Mouse (Mus musculus): Measurements from ENCODE around the gene Afg3l1. TPM values are rescaled to one million over a fixed set of nuclear protein-coding genes. Genes with fewer than 3 reads are reported as not detected.
"Not testable (repeated sequence)": the region's sequence is repeated elsewhere in the genome, so short reads cannot be mapped to it uniquely, and the experiment has no call there.

The Afg3l1 gene
- polyA plus RNA-seq (2015; fragmentation: Nextera tagmentation; extraction: Ambion mirVana) = 55.9 and 60.4 TPM in 2 replicates

DNA sequence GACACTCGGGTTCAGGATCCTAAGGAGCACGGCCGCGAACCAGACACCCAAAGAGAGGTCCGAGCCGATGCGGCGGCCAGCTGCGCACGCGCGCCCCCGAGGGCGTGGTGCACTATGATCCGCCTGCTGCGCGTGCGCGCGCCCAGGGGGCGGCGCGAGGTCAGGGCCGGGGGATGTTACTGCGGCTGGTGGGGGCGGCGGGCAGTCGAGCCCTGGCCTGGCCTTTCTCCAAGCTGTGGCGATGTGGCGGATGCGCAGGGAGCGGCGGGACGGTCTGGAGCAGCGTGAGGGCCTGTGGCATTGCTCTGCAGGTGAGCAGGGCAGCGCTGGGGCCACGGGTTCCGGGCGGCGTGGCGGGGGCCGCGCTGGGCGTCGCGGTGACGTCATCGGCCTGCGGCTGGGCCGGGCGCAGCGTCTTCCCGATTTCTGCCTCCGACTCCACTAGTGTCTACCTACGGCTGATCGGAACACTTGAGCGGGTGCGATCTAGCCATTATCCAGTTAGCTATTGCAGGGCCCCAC lies at the start of gene Afg3l1:
Gene Afg3l1, plus strand, starts transcription at position 167 of the 522 bp plus-strand sequence.
- peak; percentile 92 for ATAC-seq
- under 1% methylated on average over 58 of the region's 58 CpGs for WGBS
- Histone ChIP-seq H3K4me1 (peaks cover 18% of the 10 kb centered on the region), H3K9me3 (replicated peaks) (no peaks in the 10 kb centered on the region), H3K4me2 (peak within 1 kb of the TSS; percentile 82), H3K27ac (peak within 1 kb of the TSS; percentile 88), H3K4me3 (peak within 1 kb of the TSS; percentile 72), H3K9ac (peak within 1 kb of the TSS; percentile 85), H3K36me3 (ENCODE audit: poor library complexity, severe bottlenecking) (peaks cover 27% of the 10 kb centered on the region), H3K27me3 (no peaks in the 10 kb centered on the region)

DNA sequence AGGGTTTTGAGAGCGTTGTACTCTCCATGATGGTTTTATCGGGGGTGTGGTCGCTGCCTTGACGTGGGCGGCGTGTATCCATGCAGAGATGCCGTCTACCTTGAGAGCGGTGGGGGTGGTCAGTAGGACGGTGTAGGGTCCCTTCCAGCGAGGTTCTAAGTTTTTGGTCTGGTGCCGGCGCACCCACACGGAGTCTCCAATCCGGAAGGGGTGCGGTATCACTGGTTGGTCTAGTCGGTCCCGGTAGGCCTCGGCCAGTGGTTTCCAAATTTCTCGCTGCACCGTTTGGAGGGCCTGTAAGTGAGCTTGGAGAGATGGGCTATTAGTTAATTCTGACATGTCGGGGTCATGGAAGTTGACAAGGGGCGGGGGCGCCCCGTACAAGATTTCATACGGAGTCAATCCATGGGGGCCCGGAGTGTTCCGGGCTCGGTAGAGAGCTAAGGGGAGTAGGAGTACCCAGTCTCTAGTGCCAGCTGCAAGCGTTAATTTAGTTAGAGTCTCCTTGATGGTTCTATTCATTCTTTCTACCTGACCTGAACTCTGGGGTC lies 49.3 kb upstream of the Afg3l1 start:
- H3K4me3 ChIP-seq = no peak overlapping the region
- H3K36me3 ChIP-seq (ENCODE audit: poor library complexity, severe bottlenecking) = peaks cover 2% of the 10 kb centered on the region
- no peak overlapping the region for H3K4me2 ChIP-seq
- H3K9ac ChIP-seq = no peak overlapping the region
- 97% methylated on average over 29 of the region's 29 CpGs for WGBS
- H3K27ac ChIP-seq = no peak overlapping the region
- H3K9me3 ChIP-seq (replicated peaks) = peaks cover 64% of the 10 kb centered on the region
- ATAC-seq = no peak
- no peaks in the 10 kb centered on the region for H3K27me3 ChIP-seq
- H3K4me1 ChIP-seq = no peaks in the 10 kb centered on the region

DNA sequence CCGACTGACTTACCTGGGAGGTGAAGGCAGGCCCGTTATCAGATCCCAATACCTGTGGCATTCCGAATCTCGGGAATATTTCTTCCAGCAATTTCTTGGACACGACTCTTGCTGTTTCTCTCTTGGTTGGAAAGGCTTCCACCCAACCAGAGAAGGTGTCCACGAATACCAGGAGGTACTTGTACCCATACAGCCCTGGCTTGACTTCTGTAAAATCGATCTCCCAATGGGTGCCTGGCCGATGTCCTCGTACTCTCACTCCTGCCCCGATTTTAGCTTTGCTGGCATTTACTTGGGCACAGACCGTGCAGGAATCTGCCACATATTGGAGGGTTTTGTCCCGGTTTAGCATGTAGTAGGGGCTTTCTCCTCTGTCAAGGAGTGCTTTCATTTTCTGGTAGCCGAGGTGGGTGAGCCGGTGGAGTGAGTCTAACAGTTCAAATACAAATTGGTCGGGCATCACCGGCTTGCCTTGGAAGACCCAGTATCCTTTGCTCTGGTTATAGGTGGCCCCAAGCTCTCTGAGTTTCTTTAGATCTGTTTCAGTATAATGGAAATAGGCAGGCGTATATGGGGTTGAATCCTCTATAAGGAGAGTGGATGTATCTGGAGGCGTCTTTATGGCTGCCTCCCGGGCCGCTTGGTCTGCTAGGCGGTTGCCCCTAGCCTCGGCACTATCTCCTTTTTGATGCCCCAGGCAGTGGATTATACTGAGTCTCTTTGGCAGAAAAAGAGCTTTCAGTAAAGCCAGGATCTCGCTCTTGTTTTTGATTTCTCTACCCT lies 48.6 kb upstream of the Afg3l1 start:
- Histone ChIP-seq H3K4me2 (no peak overlapping the region), H3K27me3 (no peaks in the 10 kb centered on the region), H3K9ac (no peak overlapping the region), H3K27ac (no peak overlapping the region), H3K9me3 (replicated peaks) (peaks cover 65% of the 10 kb centered on the region), H3K36me3 (ENCODE audit: poor library complexity, severe bottlenecking) (no peaks in the 10 kb centered on the region; the same call in 1 of the 2 replicates), H3K4me3 (no peak overlapping the region), H3K4me1 (no peaks in the 10 kb centered on the region)
- no peak for ATAC-seq
- 96% methylated on average over 23 of the region's 23 CpGs for WGBS

DNA sequence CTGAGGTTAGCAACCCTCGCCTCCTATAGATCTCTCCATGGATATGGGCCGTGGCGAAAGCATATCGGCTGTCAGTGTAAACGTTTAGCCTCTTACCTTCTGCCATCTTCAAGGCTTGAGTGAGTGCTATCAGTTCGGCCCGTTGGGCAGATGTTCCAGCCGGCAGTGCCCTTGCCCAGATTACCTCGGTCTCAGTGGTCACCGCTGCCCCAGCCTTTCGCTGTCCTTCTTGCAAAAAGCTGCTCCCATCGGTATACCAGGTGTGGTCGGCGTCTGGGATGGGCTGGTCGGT lies 48.0 kb upstream of the Afg3l1 start:
- not testable (repeated sequence) for H3K27me3 ChIP-seq

DNA sequence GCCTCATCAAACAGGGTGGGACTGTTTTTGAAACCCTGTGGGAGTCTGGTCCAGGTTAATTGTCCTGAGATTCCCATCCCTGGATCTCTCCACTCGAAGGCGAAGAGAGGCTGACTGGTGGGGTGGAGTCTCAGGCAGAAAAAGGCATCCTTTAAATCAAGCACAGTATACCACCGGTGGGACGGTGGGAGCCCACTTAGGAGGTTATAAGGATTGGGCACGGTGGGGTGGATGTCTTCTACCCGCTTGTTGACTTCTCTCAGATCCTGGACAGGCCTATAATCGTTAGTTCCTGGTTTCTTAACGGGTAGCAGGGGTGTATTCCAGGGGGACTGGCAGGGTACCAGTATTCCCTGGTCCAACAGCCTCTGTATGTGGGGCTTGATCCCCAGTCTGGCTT lies 46.8 kb upstream of the Afg3l1 start:
- H3K4me2 ChIP-seq; H3K36me3 ChIP-seq (ENCODE audit: poor library complexity, severe bottlenecking); H3K9ac ChIP-seq; H3K4me3 ChIP-seq; H3K4me1 ChIP-seq; H3K27me3 ChIP-seq; ATAC-seq; H3K27ac ChIP-seq: not testable (repeated sequence)
- 92% methylated on average over 8 of the region's 8 CpGs for WGBS
- H3K9me3 ChIP-seq (replicated peaks) = peaks cover 69% of the 10 kb centered on the region

More for the DNA sequence above, 48.0 kb upstream of the Afg3l1 start:
- not testable (repeated sequence) for H3K27ac ChIP-seq; H3K9ac ChIP-seq; H3K4me2 ChIP-seq; H3K4me1 ChIP-seq; ATAC-seq; H3K36me3 ChIP-seq (ENCODE audit: poor library complexity, severe bottlenecking); H3K4me3 ChIP-seq
- H3K9me3 ChIP-seq (replicated peaks) = peaks cover 69% of the 10 kb centered on the region
- WGBS = 96% methylated on average over 15 of the region's 15 CpGs

DNA sequence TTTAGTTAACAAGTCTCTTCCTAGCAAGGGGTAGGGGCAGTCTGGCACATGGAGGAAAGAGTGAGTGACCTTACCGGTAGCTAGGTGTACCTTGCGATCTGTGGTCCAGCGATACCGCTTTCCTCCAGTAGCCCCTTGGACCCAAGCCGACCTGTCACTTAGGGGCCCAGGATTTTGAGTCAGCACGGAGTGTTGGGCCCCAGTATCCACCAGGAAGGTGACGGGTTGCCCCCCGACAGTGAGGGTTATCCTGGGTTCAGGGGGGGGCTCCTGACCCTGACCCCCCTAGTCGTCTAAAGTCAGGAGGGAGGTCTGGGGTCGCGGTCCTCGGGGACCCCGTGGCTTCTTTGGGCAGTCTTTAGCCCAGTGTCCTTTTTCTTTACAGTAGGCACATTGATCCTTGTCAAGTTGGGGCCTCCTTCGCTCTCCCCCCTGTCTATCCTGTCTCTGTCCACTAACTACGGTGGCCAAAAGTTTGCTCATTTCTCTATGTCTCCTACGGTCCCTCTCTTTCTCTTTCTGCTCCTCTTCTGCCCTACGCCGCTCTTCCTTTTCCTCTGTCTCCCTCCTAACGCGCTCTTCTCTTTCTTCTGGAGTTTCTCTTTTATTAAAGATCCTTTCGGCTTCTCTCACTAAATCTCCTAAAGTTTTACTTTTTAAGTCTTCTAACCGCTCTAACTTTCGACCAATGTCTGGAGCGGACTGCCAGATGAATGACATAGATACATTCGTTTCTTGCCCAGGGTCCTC lies 45.9 kb upstream of the Afg3l1 start:
- no peaks in the 10 kb centered on the region; the same call in 1 of the 2 replicates for H3K36me3 ChIP-seq (ENCODE audit: poor library complexity, severe bottlenecking)
- no peak for ATAC-seq
- no peak overlapping the region for H3K4me2 ChIP-seq
- H3K4me1 ChIP-seq = no peaks in the 10 kb centered on the region
- 95% methylated on average over 25 of the region's 25 CpGs for WGBS
- H3K4me3 ChIP-seq = no peak overlapping the region
- H3K9ac ChIP-seq = no peak overlapping the region
- H3K9me3 ChIP-seq (replicated peaks) = peaks cover 64% of the 10 kb centered on the region
- no peaks in the 10 kb centered on the region for H3K27me3 ChIP-seq
- H3K27ac ChIP-seq = no peak overlapping the region

DNA sequence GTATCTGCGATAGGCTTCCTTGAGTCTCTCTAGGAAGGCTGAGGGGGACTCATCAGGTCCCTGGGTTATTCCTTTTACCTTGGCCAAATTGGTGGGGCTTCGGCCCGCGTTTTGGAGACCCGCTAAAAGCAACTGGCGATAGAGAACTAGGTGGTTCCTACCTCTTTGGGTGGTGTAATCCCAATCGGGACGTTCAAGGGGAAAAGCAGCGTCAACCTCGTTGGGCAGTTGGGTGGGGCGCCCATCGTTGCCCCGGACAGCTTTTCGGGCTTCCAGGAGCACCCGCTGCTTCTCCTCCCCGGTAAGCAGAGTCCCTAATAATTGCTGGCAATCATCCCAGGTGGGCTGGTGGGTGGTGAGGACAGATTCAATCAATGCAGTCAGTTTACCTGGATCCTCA lies 45.3 kb upstream of the Afg3l1 start:
- Histone ChIP-seq H3K36me3 (ENCODE audit: poor library complexity, severe bottlenecking) (no peaks in the 10 kb centered on the region; the same call in 1 of the 2 replicates), H3K27ac (no peak overlapping the region), H3K9ac (no peak overlapping the region), H3K9me3 (replicated peaks) (peaks cover 58% of the 10 kb centered on the region), H3K4me1 (no peaks in the 10 kb centered on the region), H3K4me2 (no peak overlapping the region), H3K4me3 (no peak overlapping the region), H3K27me3 (no peaks in the 10 kb centered on the region)
- ATAC-seq = no peak
- 95% methylated on average over 16 of the region's 16 CpGs for WGBS

DNA sequence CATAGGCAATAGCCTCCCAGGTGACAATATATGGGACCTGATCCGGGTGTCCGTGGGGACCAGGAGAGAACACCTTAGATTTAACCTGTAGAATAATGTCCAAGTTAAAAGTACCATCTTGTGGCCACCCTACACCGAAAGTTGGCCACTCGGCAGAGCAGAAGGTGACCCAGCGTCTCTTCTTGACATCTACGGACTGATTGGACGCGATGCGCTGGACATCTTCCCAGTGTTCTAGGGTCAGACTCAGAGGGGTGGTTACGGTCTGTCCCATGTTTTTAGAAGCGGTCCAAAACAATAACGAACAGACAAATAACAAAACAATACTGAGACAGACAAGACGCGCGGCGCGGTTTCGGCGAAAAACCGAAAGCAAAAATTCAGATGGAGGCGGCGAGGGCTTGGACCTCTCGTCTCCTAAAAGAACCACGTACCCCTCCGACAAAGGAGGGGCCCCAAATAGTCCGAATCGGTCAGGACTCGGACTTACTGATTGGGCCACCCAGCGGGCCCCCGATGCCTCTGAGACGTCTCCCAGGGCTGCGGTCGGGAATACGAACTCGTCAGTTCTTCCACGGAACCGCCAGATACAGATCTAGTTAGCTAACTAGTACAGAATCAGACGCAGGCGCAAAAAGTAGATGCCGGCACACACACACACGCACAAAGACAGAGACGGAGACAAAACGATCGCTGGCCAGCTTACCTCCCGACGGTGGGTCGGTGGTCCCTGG lies 44.3 kb upstream of the Afg3l1 start:
- H3K27ac ChIP-seq; H3K4me1 ChIP-seq; ATAC-seq; H3K36me3 ChIP-seq (ENCODE audit: poor library complexity, severe bottlenecking); H3K4me2 ChIP-seq; H3K27me3 ChIP-seq; H3K9ac ChIP-seq; H3K4me3 ChIP-seq: not testable (repeated sequence)
- H3K9me3 ChIP-seq (replicated peaks) = peaks cover 48% of the 10 kb centered on the region
- WGBS = 97% methylated on average over 42 of the region's 47 CpGs

DNA sequence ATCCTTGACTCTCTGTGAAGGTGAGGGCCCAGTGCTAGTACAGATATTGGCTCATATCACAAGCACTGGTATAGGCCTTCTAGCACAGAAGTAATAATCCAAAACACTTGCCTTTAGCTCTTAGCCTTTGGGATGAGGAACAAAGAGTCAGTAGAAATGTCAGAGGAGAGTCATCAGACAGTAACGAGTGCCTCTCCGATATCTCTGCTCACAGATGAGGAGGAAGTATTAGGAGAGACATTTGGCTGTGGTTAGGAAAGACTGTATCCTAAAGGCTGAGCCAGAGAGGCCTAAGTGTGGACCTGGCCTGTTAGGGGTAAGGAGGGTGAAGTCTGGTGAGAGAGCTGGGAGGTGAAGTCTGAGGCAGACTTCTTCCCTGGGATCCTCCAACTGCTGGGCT lies 35.9 kb upstream of the Afg3l1 start:
- Histone ChIP-seq H3K9ac (no peak overlapping the region), H3K4me2 (no peak overlapping the region), H3K4me1 (peaks cover 10% of the 10 kb centered on the region), H3K9me3 (replicated peaks) (no peaks in the 10 kb centered on the region), H3K4me3 (no peak overlapping the region), H3K36me3 (ENCODE audit: poor library complexity, severe bottlenecking) (no peaks in the 10 kb centered on the region), H3K27ac (no peak overlapping the region), H3K27me3 (no peaks in the 10 kb centered on the region)
- ATAC-seq = no peak
- 95% methylated on average over 2 of the region's 2 CpGs for WGBS

DNA sequence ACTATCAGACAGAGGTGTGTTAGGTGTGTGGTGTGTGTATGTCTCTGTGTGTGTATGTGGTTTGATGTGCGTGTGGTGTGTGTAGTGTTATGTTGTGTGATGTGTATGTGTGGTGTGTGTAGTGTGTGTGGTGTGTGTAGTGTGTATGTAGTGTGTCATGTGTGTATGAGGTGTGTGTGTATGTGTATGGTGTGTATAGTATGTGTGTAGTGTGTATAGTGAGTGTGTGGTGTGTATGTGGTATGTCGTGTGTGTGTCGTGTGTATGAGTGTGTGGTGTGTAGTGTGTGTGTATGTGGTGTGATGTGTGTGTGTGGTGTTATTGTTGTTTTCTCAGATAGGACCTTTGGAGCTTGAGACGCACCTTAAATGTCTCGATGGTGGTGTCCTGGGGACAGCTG lies 35.4 kb upstream of the Afg3l1 start:
- 82% methylated on average over 5 of the region's 5 CpGs for WGBS
- Histone ChIP-seq H3K9ac (no peak overlapping the region), H3K4me2 (peak overlapping the region; percentile 65), H3K9me3 (replicated peaks) (no peaks in the 10 kb centered on the region), H3K27me3 (no peaks in the 10 kb centered on the region), H3K4me1 (peaks cover 10% of the 10 kb centered on the region), H3K4me3 (peak overlapping the region; percentile 68; the same call in 1 of the 2 replicates), H3K27ac (no peak overlapping the region), H3K36me3 (ENCODE audit: poor library complexity, severe bottlenecking) (no peaks in the 10 kb centered on the region)
- ATAC-seq = peak; percentile 46

DNA sequence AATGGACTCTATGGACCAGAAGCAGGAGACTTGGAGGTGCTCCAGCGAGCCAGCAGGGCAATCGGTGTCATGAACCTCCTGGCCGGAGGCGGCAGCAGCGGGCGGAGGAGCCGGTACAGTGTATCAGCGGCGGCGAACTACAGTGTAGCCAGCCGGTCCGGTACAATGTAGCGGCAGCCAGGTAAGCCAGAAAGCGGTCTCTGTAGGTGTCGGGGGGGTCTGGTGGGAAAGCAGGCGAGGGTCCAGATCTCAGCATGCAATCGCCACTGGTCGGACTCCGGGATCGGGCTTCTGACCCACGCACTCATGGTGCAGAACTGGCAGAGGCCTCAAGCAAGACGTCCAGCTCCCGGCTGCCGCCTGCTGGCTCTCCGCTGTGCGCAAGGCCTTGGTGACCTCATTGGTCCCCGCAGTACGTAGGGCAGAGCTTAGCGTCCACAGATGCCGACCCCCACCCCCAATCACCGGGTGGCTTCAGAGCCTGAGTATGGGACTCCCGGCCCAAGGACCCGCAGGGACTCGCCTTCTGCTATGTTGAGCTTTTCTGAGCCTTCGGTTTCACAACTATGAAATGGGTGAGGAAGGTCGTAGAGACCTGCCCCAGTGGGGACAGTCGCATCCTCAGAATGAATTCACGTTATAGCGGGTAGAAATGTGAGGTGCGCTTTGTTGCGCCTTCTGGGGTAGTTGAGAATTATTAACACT lies 34.7 kb upstream of the Afg3l1 start:
- H3K9me3 ChIP-seq (replicated peaks) = no peaks in the 10 kb centered on the region
- H3K27ac ChIP-seq = peak overlapping the region; percentile 57; the same call in 1 of the 2 replicates
- peak overlapping the region; percentile 81 for H3K9ac ChIP-seq
- peak overlapping the region; percentile 65 for H3K4me2 ChIP-seq
- H3K27me3 ChIP-seq = no peaks in the 10 kb centered on the region
- H3K36me3 ChIP-seq (ENCODE audit: poor library complexity, severe bottlenecking) = no peaks in the 10 kb centered on the region
- peak overlapping the region; percentile 68 for H3K4me3 ChIP-seq
- peak; percentile 94 for ATAC-seq
- WGBS = 1% methylated on average over 41 of the region's 41 CpGs
- peaks cover 10% of the 10 kb centered on the region for H3K4me1 ChIP-seq
